Comparison of ENCODE assay signal across 9 mouse cellular contexts in the genomic region with DNA sequence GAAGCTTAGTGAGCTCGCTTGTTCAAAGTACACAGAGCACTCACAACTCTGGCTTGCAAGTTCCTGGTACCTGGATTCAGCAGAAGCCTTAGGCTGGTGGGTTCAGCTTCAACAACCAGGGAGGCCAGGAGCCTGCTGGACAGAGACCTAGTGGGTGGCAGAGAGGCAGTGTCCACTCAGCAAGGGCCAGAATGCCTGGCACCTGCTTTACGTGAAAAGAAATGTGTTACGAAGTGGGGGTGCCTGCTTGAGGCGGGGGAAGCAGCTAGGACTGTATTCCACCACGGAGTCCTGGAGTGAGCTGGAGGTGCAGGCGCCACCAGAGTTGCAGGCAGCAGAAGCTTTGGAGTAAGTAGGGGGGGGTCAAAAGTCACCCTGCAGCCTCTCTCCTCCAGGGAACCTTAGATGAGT. TPM values are rescaled to one million over a fixed set of nuclear protein-coding genes. Genes with fewer than 3 reads are reported as not detected.
DNase-seq lines count a peak whose midpoint lies in the region; ATAC-seq and TF ChIP-seq lines count a peak whose summit lies in the region.
"Had no signal": no experiment of that assay in that cellular context is flagged by ENCODE, and none has a peak within 500 bp of the region (broad histone marks: within the 10 kb centered on the region; RNA-seq: fewer than 3 reads in every experiment).

No protein-coding gene starts in this region.

- no peak for ATAC-seq in lung, embryonic 14.5 days (ENCODE audit: insufficient read depth)
- ATAC-seq in heart, embryonic 15.5 days (replicated peaks; ENCODE audit: insufficient number of reproducible peaks, insufficient read depth, low FRiP score, low read depth), result no peak

- peak overlapping the region; percentile 98 for H3K4me3 ChIP-seq in lung, embryonic 14.5 days (ENCODE audit: low read depth, low read length)
- peak overlapping the region; percentile 87 for H3K4me3 ChIP-seq in heart, embryonic 15.5 days
- peak overlapping the region; percentile 94 for H3K4me3 ChIP-seq in limb, embryonic 10.5 days
- peak overlapping the region; percentile 31 for H3K4me3 ChIP-seq in olfactory bulb, adult 2 months (ENCODE audit: insufficient read depth, low read depth, low read length)

- H3K36me3 ChIP-seq in lung, embryonic 14.5 days (ENCODE audit: insufficient read depth), result 0 out of 2 replicates have a peak, but pooled peaks cover 10% of the 10 kb centered on the region
- H3K36me3 ChIP-seq in heart, embryonic 15.5 days, result no peaks in the 10 kb centered on the region
- H3K36me3 ChIP-seq in limb, embryonic 10.5 days, result 0 out of 2 replicates have a peak, but pooled peaks cover 3% of the 10 kb centered on the region

- DNase-seq in lung, embryonic 14.5 days, result no peak
- DNase-seq in lung, postnatal 36 days, result no peak
- DNase-seq in limb, embryonic 10.5 days (ENCODE audit: low spot score), result no peak
- no peak for DNase-seq in layer of hippocampus, adult 9-10 months (ENCODE audit: low spot score)
- no peak for DNase-seq in adrenal gland, postnatal 25 days
- DNase-seq in adrenal gland, adult 2 months, result no peak

- H3K4me2 ChIP-seq in lung, embryonic 14.5 days, result peak overlapping the region; percentile 88
- H3K4me2 ChIP-seq in heart, embryonic 15.5 days, result peak overlapping the region; percentile 85

- H3K9me3 ChIP-seq in lung, embryonic 14.5 days (ENCODE audit: low read depth, low read length), result no peaks in the 10 kb centered on the region
- no peaks in the 10 kb centered on the region for H3K9me3 ChIP-seq in heart, embryonic 15.5 days (replicated peaks)
- H3K9me3 ChIP-seq in limb, embryonic 10.5 days (replicated peaks), result no peaks in the 10 kb centered on the region

- H3K27ac ChIP-seq in lung, embryonic 14.5 days (ENCODE audit: low read depth), result peak overlapping the region; percentile 98; the same call in 1 of the 2 replicates
- H3K27ac ChIP-seq in heart, embryonic 15.5 days, result peak overlapping the region; percentile 93
- H3K27ac ChIP-seq in limb, embryonic 10.5 days, result peak overlapping the region; percentile 96
- no peak overlapping the region for H3K27ac ChIP-seq in olfactory bulb, adult 2 months (ENCODE audit: insufficient read depth, low read depth, low read length)

- H3K4me1 ChIP-seq in lung, embryonic 14.5 days (ENCODE audit: insufficient read depth), result peaks cover 57% of the 10 kb centered on the region
- H3K4me1 ChIP-seq in heart, embryonic 15.5 days (replicated peaks), result peaks cover 70% of the 10 kb centered on the region
- H3K4me1 ChIP-seq in limb, embryonic 10.5 days, result peaks cover 88% of the 10 kb centered on the region
- peaks cover 61% of the 10 kb centered on the region for H3K4me1 ChIP-seq in olfactory bulb, adult 2 months (ENCODE audit: control insufficient read depth, insufficient read depth, low read length)

- TF ChIP-seq CTCF in lung, embryonic 14.5 days (IDR thresholded peaks at IDR 0.05; ENCODE audit: low read depth), result no peak
- TF ChIP-seq CTCF in olfactory bulb, adult 2 months (IDR thresholded peaks at IDR 0.05; ENCODE audit: insufficient read depth, low read depth, low read length), result no peak

- no peaks in the 10 kb centered on the region for H3K27me3 ChIP-seq in lung, embryonic 14.5 days (ENCODE audit: insufficient read depth, low read length)
- no peaks in the 10 kb centered on the region for H3K27me3 ChIP-seq in heart, embryonic 15.5 days
- no peaks in the 10 kb centered on the region for H3K27me3 ChIP-seq in limb, embryonic 10.5 days (ENCODE audit: low read depth, poor library complexity, severe bottlenecking)

- TF ChIP-seq POLR2A in olfactory bulb, adult 2 months (IDR thresholded peaks at IDR 0.05; ENCODE audit: insufficient read depth, low read depth, low read length), result no peak

- H3K9ac ChIP-seq in lung, embryonic 14.5 days, result peak overlapping the region; percentile 93
- peak overlapping the region; percentile 97 for H3K9ac ChIP-seq in heart, embryonic 15.5 days

- 29% methylated on average over 6 of the region's 6 CpGs for WGBS in lung, embryonic 14.5 days
- 35% methylated on average over 6 of the region's 6 CpGs for WGBS in heart, embryonic 15.5 days
- WGBS in limb, embryonic 10.5 days, result 16% methylated on average over 6 of the region's 6 CpGs
- WGBS in olfactory bulb, adult 2 months, result 14% methylated on average over 6 of the region's 6 CpGs

RNA-seq across cellular contexts. Expression of a gene that starts 2.5 kb away (rescaled TPM):
- 16.3 and 17.3 TPM in 2 replicates for polyA plus RNA-seq in lung, embryonic 14.5 days (2014; fragmentation: Nextera tagmentation; extraction: Ambion mirVana)
- 9.1 and 12.6 TPM in 2 replicates for polyA plus RNA-seq in heart, embryonic 15.5 days (2015; fragmentation: Nextera tagmentation; extraction: Ambion mirVana)
- 9.0 and 12.1 TPM in 2 replicates for polyA plus RNA-seq in limb, embryonic 10.5 days (2016; fragmentation: Nextera tagmentation; extraction: Ambion mirVana)
- not detected in 2 replicates for polyA plus RNA-seq in olfactory bulb, adult 2 months (2012; ENCODE audit: insufficient read depth, insufficient read length, low replicate concordance, missing spikeins)
- 56.0 and 82.0 TPM in 2 replicates for total RNA-seq in adrenal gland, postnatal 25 days (2021)
- 10 to 100 TPM; 41.9 to 61.1 TPM for total RNA-seq in adrenal gland, adult 2 months (2021)
- 62.7 and 64.5 TPM in 2 replicates for polyA plus RNA-seq in adrenal gland, adult 2 months (2012; rRNA removed)

RNA-seq across cellular contexts. Expression of a gene that starts 30.3 kb away (rescaled TPM):
- 0.39 and 0.53 TPM in 2 replicates for polyA plus RNA-seq in lung, embryonic 14.5 days (2014; fragmentation: Nextera tagmentation; extraction: Ambion mirVana)
- polyA plus RNA-seq in heart, embryonic 15.5 days (2015; fragmentation: Nextera tagmentation; extraction: Ambion mirVana), result 0.63 TPM in 1 of 2 replicates, not detected in the other
- 0.36 TPM in 1 of 2 replicates, not detected in the other for polyA plus RNA-seq in limb, embryonic 10.5 days (2016; fragmentation: Nextera tagmentation; extraction: Ambion mirVana)
- not detected in 2 replicates for polyA plus RNA-seq in olfactory bulb, adult 2 months (2012; ENCODE audit: insufficient read depth, insufficient read length, low replicate concordance, missing spikeins)
- total RNA-seq in adrenal gland, postnatal 25 days (2021), result not detected in 2 replicates
- not detected for total RNA-seq in adrenal gland, adult 2 months (2021)
- polyA plus RNA-seq in adrenal gland, adult 2 months (2012; rRNA removed), result not detected in 2 replicates
- total RNA-seq: hematopoietic stem cell, adult 5-6 weeks had no signal

RNA-seq across cellular contexts. Expression of a gene that starts 44.2 kb away (rescaled TPM):
- polyA plus RNA-seq in lung, embryonic 14.5 days (2014; fragmentation: Nextera tagmentation; extraction: Ambion mirVana), result not detected in 2 replicates
- polyA plus RNA-seq in heart, embryonic 15.5 days (2015; fragmentation: Nextera tagmentation; extraction: Ambion mirVana), result not detected in 2 replicates
- polyA plus RNA-seq in limb, embryonic 10.5 days (2016; fragmentation: Nextera tagmentation; extraction: Ambion mirVana), result not detected in 2 replicates
- polyA plus RNA-seq in olfactory bulb, adult 2 months (2012; ENCODE audit: insufficient read depth, insufficient read length, low replicate concordance, missing spikeins), result not detected in 2 replicates
- total RNA-seq in adrenal gland, postnatal 25 days (2021), result not detected in 2 replicates
- not detected for total RNA-seq in adrenal gland, adult 2 months (2021)
- polyA plus RNA-seq in adrenal gland, adult 2 months (2012; rRNA removed), result not detected in 2 replicates
- total RNA-seq: hematopoietic stem cell, adult 5-6 weeks had no signal

Comparison
In these comparisons a context has a peak if more than half of its experiments do, and no peak if none do; other contexts are left out.
1. H3K4me3 ChIP-seq: peak in every context shown above with its lines; median percentile 98 in lung, embryonic 14.5 days; 94 in limb, embryonic 10.5 days; 87 in heart, embryonic 15.5 days; 31 in olfactory bulb, adult 2 months.